Mouse (Mus musculus) CD8-positive naive resting alpha-beta T cell, adult 57 days (primary cell): ENCODE measurements around the gene Hmx2. TPM values are rescaled to one million over a fixed set of nuclear protein-coding genes. Genes with fewer than 3 reads are reported as not detected.

Source experiments
- total RNA-seq: library from RNA; stranded (reverse); gene quantifications from one replicate; pipeline ENCODE4 v1.2.4, GENCODE M21; 2023

The Hmx2 gene
- total RNA-seq, result not detected

GRCm38 (mm10) chr7:131548473-131548872 lies at the start of gene Hmx2:
Gene Hmx2, plus strand, starts transcription at chr7:131548773.

GRCm38 (mm10) chr7:131542115-131542871 lies 6.3 kb upstream of the Hmx2 start, which contains the start of gene Hmx3:
Gene Hmx3, plus strand, starts transcription at chr7:131542867.

GRCm38 (mm10) chr7:131559986-131560696 lies 11.6 kb downstream of the Hmx2 start, which contains the start of gene Bub3:
Gene Bub3, plus strand, starts transcription at chr7:131560222.

Other genes with a start within 250 kb of the Hmx2 start
- gene Cuzd1, start 226.5 kb upstream of the Hmx2 start, total RNA-seq, result not detected
- not detected for gene Fam24b, start 219.3 kb upstream of the Hmx2 start, total RNA-seq
- not detected for gene Fam24a, start 214.9 kb upstream of the Hmx2 start, total RNA-seq
- gene 2310057M21Rik, start 186.0 kb upstream of the Hmx2 start, total RNA-seq, result 20.6 TPM
- gene Pstk, start 177.6 kb upstream of the Hmx2 start, total RNA-seq, result 32.7 TPM
- gene Ikzf5, start 138.3 kb upstream of the Hmx2 start, total RNA-seq, result 73.7 TPM
- 19.0 TPM for gene Acadsb, start 138.2 kb upstream of the Hmx2 start, total RNA-seq
- not detected for gene Hmx3, start 5.9 kb upstream of the Hmx2 start, total RNA-seq
- 47.1 TPM for gene Bub3, start 11.4 kb downstream of the Hmx2 start, total RNA-seq